8 mouse cellular contexts compared by ENCODE assay signal in genomic region chr15:100022923-100023322, GRCm38 (mm10). TPM values are rescaled to one million over a fixed set of nuclear protein-coding genes. Genes with fewer than 3 reads are reported as not detected.
DNase-seq lines count a peak whose midpoint lies in the region.

No protein-coding gene starts in this region.

- DNase-seq in frontal cortex, postnatal 36 days (ENCODE audit: low spot score in 2 of 2) = peak; percentile 38 to 69
- no peak for DNase-seq in frontal cortex, postnatal 14 days (ENCODE audit: low spot score in 2 of 2)
- peak; percentile 35 for DNase-seq in right cerebral cortex, adult 18-20 months
- no peak for DNase-seq in right cerebral cortex, postnatal 36 days (ENCODE audit: low spot score in 2 of 2)
- DNase-seq in cerebellum, adult 8-10 months = peak; percentile 49
- DNase-seq in heart, postnatal 4 days = peak; percentile 69
- peak; percentile 64 for DNase-seq in lung, postnatal 14 days
- no peak for DNase-seq in urinary bladder, postnatal 4 days (ENCODE audit: low spot score in 2 of 2)

RNA-seq across cellular contexts. Expression of gene Dip2b, which starts 15.5 kb away (rescaled TPM):
- total RNA-seq in heart, postnatal 4 days (2021) = 10 to 100 TPM; 38.7 to 39.2 TPM

RNA-seq across cellular contexts. Expression of gene Larp4, which starts 53.1 kb away (rescaled TPM):
- 10 to 100 TPM; 76.4 to 85.7 TPM for total RNA-seq in heart, postnatal 4 days (2021)

RNA-seq across cellular contexts. Expression of gene Fam186a, which starts 56.1 kb away (rescaled TPM):
- under 1 TPM; 0.14 to 0.16 TPM for total RNA-seq in heart, postnatal 4 days (2021)

Comparison
In these comparisons a context has a peak if more than half of its experiments do, and no peak if none do; other contexts are left out.
1. DNase-seq: peak in frontal cortex, postnatal 36 days (2 of 2), right cerebral cortex, adult 18-20 months (single experiment), cerebellum, adult 8-10 months (single experiment), heart, postnatal 4 days (single experiment) and lung, postnatal 14 days (single experiment); none in frontal cortex, postnatal 14 days (0 of 2), right cerebral cortex, postnatal 36 days (0 of 2) and urinary bladder, postnatal 4 days (0 of 2).